In genomic region chr3:8264366-8265033, GRCm38 (mm10) we compare ENCODE assay signal across 25 mouse cellular contexts.
A peak's percentile ranks its signal among the peaks of the same experiment; 100 is the strongest.
DNase-seq lines count a peak whose midpoint lies in the region; ATAC-seq lines count a peak whose summit lies in the region.
"Had no signal": no experiment of that assay in that cellular context is flagged by ENCODE, and none has a peak within 500 bp of the region (broad histone marks: within the 10 kb centered on the region; RNA-seq: fewer than 3 reads in every experiment).

No protein-coding gene starts in this region.

- no peaks in the 10 kb centered on the region for H3K27me3 ChIP-seq in kidney, embryonic 14.5 days (ENCODE audit: control insufficient read depth, insufficient read depth, low read length)
- no peaks in the 10 kb centered on the region for H3K27me3 ChIP-seq in intestine, embryonic 14.5 days (replicated peaks; ENCODE audit: control insufficient read depth, insufficient read depth, low read length)
- H3K27me3 ChIP-seq in intestine, embryonic 15.5 days (replicated peaks) = no peaks in the 10 kb centered on the region
- H3K27me3 ChIP-seq: forebrain, embryonic 13.5 days; heart, embryonic 13.5 days; hindbrain, embryonic 12.5 days; hindbrain, embryonic 15.5 days had no signal

- no peak overlapping the region for H3K4me3 ChIP-seq in kidney, embryonic 14.5 days (ENCODE audit: low read length)
- H3K4me3 ChIP-seq in intestine, embryonic 14.5 days (ENCODE audit: low read depth, low read length) = no peak overlapping the region
- H3K4me3 ChIP-seq in intestine, embryonic 15.5 days (replicated peaks) = no peak overlapping the region
- H3K4me3 ChIP-seq: forebrain, embryonic 10.5 days; forebrain, embryonic 13.5 days; heart, adult 2 months; heart, embryonic 10.5 days; heart, embryonic 13.5 days; hindbrain, embryonic 12.5 days; hindbrain, embryonic 15.5 days had no signal

- 27% methylated on average over 4 of the region's 4 CpGs for WGBS in kidney, embryonic 14.5 days
- WGBS in intestine, embryonic 14.5 days = 12% methylated on average over 4 of the region's 4 CpGs
- WGBS in intestine, embryonic 15.5 days = 6% methylated on average over 4 of the region's 4 CpGs

- H3K36me3 ChIP-seq in kidney, embryonic 14.5 days (ENCODE audit: control insufficient read depth, insufficient read depth, low read length) = no peaks in the 10 kb centered on the region
- H3K36me3 ChIP-seq in intestine, embryonic 14.5 days (ENCODE audit: control insufficient read depth, insufficient read depth, low read length) = no peaks in the 10 kb centered on the region
- H3K36me3 ChIP-seq in intestine, embryonic 15.5 days = no peaks in the 10 kb centered on the region
- H3K36me3 ChIP-seq: forebrain, embryonic 10.5 days; heart, embryonic 10.5 days; heart, embryonic 13.5 days; hindbrain, embryonic 12.5 days; hindbrain, embryonic 15.5 days had no signal

- H3K4me1 ChIP-seq in kidney, embryonic 14.5 days (ENCODE audit: control insufficient read depth, insufficient read depth, low read length) = no peaks in the 10 kb centered on the region
- 0 out of 2 replicates have a peak, but pooled peaks cover 3% of the 10 kb centered on the region for H3K4me1 ChIP-seq in intestine, embryonic 14.5 days (replicated peaks; ENCODE audit: control insufficient read depth, insufficient read depth, low read length)
- no peaks in the 10 kb centered on the region for H3K4me1 ChIP-seq in intestine, embryonic 15.5 days (replicated peaks)
- H3K4me1 ChIP-seq: forebrain, embryonic 10.5 days; forebrain, embryonic 13.5 days; heart, embryonic 10.5 days; heart, embryonic 13.5 days; hindbrain, embryonic 12.5 days; hindbrain, embryonic 15.5 days had no signal

- no peaks in the 10 kb centered on the region for H3K9me3 ChIP-seq in kidney, embryonic 14.5 days (ENCODE audit: control insufficient read depth, low read length)
- no peaks in the 10 kb centered on the region for H3K9me3 ChIP-seq in intestine, embryonic 14.5 days (ENCODE audit: control insufficient read depth, low read length)
- H3K9me3 ChIP-seq in intestine, embryonic 15.5 days = no peaks in the 10 kb centered on the region
- H3K9me3 ChIP-seq: forebrain, embryonic 10.5 days; forebrain, embryonic 13.5 days; heart, embryonic 10.5 days; heart, embryonic 13.5 days; hindbrain, embryonic 12.5 days; hindbrain, embryonic 15.5 days had no signal

- no peak overlapping the region for H3K4me2 ChIP-seq in kidney, embryonic 14.5 days (replicated peaks; ENCODE audit: low read depth, low read length)
- H3K4me2 ChIP-seq in intestine, embryonic 14.5 days (ENCODE audit: low read length) = no peak overlapping the region
- no peak overlapping the region for H3K4me2 ChIP-seq in intestine, embryonic 15.5 days (replicated peaks)
- H3K4me2 ChIP-seq: forebrain, embryonic 13.5 days; heart, embryonic 13.5 days; hindbrain, embryonic 12.5 days; hindbrain, embryonic 15.5 days had no signal

- peak; percentile 62; the same call in 1 of the 2 replicates for ATAC-seq in kidney, embryonic 14.5 days (ENCODE audit: low FRiP score, low TSS enrichment)
- peak; percentile 85 for ATAC-seq in intestine, embryonic 14.5 days (replicated peaks; ENCODE audit: low FRiP score, low TSS enrichment, low read depth)
- peak; percentile 88 for ATAC-seq in intestine, embryonic 15.5 days
- ATAC-seq: CD4-positive, CD25-positive, alpha-beta regulatory T cell, adult 4 months; forebrain, embryonic 13.5 days; forebrain, embryonic 16.5 days had no signal

- H3K9ac ChIP-seq in kidney, embryonic 14.5 days (ENCODE audit: low read depth, low read length) = no peak overlapping the region
- H3K9ac ChIP-seq in intestine, embryonic 14.5 days (ENCODE audit: low read length) = no peak overlapping the region
- no peak overlapping the region for H3K9ac ChIP-seq in intestine, embryonic 15.5 days
- H3K9ac ChIP-seq: forebrain, embryonic 13.5 days; heart, embryonic 13.5 days; hindbrain, embryonic 12.5 days; hindbrain, embryonic 15.5 days had no signal

- DNase-seq in kidney, postnatal 36 days = no peak
- DNase-seq in intestine, embryonic 14.5 days (ENCODE audit: low spot score) = no peak
- peak; percentile 14 for DNase-seq in mesoderm, embryonic 11.5 days (ENCODE audit: low read depth, low spot score)
- DNase-seq in retina, embryonic 14.5 days (ENCODE audit: low spot score) = no peak
- DNase-seq: adrenal gland, adult 2 months; adrenal gland, postnatal 14 days; cerebellum, adult 11 months; cerebellum, adult 2 months; cerebellum, postnatal 10 days; cerebellum, postnatal 36 days; gastrocnemius, postnatal 10 days; gastrocnemius, postnatal 36 days; heart, adult 2 months; heart, postnatal 14 days; heart, postnatal 4 days had no signal

- H3K27ac ChIP-seq in kidney, embryonic 14.5 days (ENCODE audit: low read depth, low read length) = no peak overlapping the region
- no peak overlapping the region for H3K27ac ChIP-seq in intestine, embryonic 14.5 days (ENCODE audit: low read depth)
- H3K27ac ChIP-seq in intestine, embryonic 15.5 days = no peak overlapping the region
- H3K27ac ChIP-seq: forebrain, embryonic 10.5 days; forebrain, embryonic 13.5 days; heart, adult 2 months; heart, embryonic 10.5 days; heart, embryonic 13.5 days; hindbrain, embryonic 12.5 days; hindbrain, embryonic 15.5 days had no signal
